Mouse (Mus musculus) yolk sac, embryonic 10.5 days (tissue): Measurements from ENCODE around the gene Timp3.
A peak's percentile ranks its signal among the peaks of the same experiment; 100 is the strongest.

Source experiments
- DNase-seq: peaks from one replicate; pipeline ENCODE4 v3.0.0-alpha.2; 2017; ENCODE audit warnings: low spot score

Timp3 gene

DNA sequence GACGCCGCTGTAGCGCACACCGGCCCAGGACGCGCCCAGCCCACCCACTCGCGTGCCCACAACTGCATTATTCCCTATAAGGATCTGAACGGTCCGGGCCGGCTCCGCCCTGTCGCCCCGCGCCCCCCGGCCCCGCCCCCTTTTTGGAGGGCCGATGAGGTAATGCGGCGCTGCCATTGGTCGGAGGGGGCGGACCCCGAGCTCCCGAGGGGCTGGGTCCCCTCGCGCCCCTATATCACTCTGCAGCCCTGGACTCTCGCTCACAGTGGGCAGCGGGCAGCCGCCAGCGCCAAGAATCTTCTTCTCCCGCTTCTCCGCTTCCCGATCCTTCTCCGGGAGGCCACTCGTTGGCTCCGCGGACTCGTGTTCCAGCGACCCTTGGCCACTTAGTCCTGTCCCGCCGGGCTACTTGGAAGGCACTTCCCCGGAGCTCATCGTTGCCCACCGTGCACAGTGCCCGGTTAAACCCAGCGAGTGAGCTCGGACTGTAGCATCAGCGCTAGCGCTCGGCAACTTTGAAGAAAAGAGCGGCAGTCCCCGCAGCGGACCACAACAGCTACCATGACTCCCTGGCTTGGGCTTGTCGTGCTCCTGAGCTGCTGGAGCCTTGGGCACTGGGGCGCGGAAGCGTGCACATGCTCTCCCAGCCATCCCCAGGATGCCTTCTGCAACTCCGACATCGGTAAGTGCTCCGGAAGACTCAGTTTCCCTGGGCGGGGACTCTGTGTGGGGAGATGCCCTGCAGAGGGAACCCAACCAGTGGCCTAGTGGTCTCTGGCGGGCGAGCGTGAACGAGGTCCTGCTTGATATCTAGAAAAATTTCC, at the start of gene Timp3:
Gene Timp3 (plus strand): TSS at position 80 of the 824 bp plus-strand sequence.
- DNase-seq: peak; percentile 81

DNA sequence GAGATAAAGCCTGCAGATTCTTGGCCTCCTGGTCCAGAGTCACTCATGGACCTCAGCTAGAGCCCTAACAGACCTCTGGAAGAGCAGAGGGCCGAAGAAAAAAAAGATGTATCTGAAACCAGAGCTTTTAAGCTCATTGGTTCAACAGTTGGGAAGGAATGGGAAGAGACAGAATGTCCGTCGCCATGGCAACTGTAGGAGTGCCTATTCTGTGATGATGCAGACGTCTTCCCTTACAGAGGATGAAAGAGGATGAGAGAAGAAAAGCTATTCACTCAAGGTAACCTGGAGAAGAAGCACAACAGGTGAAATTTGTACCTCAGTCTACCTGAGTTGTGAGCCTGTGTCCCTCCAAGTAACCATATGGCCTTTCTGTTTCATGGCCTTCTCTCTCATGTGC, 44.0 kb upstream of the Timp3 start:
- DNase-seq: no peak

DNA sequence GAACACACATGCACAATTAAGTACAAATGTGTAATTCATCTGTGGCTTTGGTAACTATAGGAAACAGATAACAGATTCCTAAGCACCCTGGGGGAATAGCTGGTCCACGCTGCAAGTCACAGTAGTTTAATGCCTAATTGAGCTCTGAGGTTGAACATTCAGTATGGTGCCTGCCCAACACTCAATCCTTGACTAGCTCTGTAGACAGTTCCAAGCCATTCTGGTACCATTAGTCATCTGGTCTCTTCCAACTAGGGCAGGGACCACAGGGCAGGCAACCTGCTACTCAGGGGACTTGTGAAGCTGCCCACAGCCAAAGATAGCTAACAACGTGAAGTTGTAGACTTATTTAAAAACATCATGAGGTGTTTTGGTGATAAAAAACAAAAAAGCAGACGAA, 43.1 kb upstream of the Timp3 start:
- no peak for DNase-seq

DNA sequence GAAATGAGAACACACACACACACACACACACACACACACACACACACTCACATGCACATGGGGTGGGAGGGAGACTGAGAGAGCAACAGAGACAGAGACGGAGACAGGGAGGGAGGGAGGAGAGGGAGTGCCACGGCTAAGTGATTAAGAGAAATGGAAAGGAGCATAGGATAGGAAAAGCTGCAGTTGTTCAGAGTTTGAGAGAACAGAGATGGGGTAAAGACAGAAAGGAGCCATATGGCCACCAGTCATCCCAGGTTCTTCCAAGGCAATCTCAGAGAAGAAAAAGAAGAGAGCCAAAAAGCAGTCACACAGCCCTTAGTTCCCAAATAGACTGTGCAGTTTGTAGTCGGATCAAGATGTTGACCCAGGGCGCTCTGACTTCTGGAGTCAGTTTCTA, 42.1 kb upstream of the Timp3 start:
- no peak for DNase-seq

DNA sequence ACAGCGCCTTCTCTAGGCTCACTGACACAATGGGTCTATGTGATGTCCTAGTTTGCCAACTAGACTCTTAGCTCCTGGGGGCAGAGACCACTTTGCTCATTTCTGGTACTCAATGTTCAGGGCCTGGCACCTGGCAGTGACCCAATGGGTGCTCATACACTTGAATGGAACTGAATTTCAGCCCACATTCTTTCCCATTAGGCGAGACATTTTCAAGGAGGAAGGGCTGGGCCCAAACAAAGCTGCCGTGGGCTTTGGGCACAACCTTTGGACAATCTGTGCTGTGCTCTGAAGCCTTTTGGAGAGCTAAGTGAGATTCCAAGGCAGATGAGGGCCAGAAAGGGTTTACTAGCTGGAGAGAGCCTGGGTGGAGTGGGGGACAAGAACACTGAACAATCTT, 41.2 kb upstream of the Timp3 start:
- no peak for DNase-seq

DNA sequence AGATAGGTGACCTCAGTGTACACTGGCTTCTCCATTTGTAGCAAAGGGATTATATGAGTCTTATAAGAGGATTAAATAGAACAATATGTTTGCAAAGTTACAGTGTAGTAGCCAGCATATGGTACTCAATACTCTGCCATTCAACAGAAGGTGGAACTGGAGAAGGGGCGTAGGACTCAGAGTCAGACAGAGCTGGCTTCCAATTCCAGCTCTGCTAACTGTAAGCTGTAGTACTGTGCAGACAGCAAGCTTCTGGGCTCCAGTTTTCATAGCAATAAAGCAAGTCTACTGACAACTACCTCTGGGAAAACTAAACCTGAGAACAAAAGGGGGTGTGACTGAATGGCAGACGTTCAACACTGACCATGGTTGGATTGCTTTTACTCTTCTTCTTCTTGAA, 38.4 kb upstream of the Timp3 start:
- DNase-seq: no peak

DNA sequence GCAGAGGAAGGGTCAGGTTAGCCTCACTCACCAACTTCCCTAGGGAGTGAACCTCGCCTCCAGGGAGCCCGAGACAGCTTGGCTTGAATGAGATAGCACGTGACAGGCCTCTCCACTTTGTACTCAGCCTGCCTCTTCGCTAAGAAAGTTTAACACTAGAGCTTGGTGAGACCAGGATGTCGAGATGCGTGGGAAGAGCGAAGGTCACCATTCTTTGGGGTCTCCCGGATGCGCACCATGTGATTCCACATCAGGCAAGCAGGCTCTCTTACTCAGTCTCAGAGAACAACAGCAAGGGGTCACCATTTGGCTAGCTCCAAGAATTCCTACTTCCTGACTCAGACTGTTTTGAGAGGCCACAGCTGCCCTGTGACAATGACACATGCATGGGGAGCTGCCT, 35.6 kb upstream of the Timp3 start:
- no peak for DNase-seq

DNA sequence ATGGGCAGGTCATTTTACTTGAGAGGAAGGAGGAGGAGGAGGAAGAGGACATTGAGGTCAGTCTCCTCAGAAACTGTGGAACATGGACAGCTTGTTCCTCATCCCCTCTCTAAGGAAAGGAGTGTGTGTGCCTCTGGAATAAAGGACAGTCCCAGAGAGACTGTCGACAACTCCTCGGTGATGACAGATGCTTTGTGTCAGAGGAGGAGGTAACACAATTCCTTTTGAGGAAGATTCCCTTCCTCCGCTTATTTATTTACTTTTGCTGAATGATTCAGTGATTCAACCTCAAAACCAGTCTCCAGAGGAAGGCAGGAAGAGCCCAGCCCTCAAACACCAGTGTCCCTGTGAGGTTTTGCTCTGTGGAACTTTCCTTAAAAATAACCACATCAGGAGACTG, 29.9 kb upstream of the Timp3 start:
- no peak for DNase-seq

DNA sequence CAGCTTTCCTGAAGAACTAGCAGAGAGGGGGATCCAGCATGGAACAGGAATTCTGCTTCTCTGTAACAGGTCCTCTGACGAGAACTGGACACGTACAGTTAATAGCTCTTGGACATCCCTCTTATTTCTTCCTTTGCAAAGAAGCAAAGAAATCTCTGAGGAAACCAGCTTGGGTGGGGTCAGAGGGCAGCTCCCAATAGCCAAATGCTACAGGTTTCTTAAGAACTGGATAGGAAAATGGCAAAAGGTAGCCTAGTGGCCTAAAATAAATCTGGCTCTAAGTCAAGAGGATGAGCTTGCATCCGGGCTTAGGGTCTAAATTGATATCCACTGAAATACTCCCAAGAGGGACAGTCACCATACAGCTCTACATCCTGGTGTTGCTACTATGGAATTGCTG, 27.3 kb upstream of the Timp3 start:
- DNase-seq: no peak

DNA sequence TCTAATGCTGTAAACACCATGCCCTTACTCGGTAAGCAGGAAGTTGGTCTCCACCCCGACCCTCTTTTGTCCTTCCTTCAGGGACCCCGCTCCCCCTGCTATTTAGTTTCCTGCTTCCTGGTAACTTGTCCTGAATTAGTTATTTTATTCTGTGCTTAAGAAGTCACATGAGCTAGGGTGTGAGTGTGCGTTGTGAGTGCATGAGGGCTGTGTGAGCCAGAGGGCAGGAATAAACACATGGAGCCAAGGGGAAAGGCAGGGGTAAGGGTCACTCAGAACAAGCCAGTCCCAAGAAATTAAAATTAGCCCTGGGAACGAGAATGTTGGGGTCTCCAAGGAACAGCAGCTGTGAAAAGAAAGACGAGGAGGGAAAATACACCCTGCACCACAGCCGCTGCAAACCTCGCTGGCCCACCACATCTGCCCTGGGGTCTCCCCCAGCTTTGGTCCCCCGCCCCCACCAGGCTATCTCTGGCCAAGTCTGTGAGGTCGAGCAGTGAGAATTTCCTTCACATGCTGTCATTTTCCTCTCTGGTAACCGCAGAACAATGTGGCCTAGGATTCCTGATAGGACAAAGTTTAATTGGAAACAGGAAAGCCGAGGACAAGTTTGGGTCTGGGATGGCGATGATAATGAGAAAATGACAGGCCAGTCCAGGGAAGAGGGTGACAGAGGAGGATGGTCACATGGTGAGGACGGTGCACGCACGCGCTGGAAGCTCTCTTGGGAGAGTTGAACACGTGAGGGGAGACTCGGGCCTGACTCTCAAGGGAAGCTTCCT, 26.6 kb upstream of the Timp3 start:
- DNase-seq: no peak

DNA sequence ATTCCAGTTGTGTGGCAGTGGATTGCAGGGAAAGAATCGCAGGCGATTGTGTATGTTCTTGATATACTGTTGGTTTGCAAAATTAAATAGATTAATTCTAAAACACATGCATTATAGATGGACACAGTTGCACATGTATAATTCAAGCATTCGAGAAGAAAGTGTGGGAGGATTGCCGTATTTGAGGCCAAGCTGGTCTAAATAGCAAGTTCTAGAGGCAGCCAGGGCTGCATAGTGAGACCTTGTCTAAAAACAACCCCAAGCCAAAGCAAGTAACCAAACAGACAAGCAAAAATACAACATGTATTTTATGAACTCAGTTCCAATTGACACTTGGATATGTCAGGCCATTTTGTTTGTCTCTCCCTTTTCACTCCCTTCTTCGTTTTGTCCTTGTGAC, 24.6 kb upstream of the Timp3 start:
- DNase-seq: no peak

DNA sequence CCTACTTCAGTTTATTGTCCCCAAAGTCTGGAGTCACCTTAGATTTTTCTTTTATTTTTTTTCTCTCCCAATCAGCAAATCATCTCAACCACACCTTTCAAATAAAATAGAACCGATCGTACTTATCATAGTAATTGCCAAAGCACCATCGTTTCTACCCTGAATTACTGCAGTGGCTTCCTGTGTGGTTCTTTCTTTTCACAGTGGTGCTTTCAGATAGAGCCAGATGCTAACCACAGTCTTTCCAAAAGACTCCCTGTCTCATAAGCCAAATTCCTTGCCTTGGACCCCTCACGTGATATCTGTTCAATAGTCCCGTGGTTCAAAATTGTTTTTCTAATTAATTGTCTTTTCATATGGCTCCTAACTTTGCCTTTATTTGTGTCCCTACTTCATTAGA, 22.8 kb upstream of the Timp3 start:
- no peak for DNase-seq

DNA sequence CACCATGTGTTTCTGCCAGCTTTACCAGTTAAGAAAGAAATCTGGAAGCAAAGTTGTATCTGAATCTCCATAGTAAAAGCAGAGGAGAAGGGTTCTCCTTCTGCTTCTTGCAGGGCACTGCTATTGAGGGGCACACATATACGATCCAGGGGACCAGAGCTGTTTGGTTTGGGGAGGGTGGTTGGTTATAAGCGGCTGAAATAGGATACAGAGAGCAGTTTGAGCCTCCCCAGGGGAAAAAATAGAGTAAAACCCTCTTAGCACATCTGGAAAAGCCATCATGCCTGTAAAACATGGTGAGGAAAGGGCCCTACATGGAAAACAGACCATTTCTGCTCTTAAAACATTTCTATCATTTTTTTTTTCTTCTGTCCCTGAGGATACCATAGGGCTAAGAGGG, 21.7 kb upstream of the Timp3 start:
- no peak for DNase-seq

DNA sequence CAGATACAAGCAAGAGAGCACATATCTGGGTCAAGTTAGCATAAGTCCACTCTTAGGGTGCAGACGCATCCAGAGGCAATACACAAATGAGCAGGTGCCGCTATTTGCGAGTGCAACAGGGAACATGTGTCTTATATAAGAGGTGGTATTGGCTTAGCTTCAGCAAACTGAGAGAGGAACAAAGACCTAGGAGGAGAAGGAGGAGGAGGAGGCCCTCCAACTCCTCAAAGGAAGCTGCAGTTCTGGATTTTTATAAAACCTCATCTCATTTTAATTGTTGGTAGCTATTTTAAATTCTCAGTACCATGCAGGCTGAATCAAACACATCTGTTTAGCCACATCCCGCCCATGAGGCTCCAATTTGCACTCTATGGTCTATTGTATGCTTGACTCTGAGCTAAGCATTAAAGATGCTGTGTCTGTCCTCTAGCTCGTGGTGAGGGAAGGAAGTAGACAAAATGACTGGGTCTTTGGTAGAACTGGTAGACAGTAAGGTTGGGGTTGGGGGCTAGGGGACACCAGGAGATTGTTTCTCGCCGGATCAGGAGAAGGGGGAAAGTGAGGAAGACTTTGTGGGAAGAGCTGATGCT, 20.5 kb upstream of the Timp3 start:
- DNase-seq: no peak

DNA sequence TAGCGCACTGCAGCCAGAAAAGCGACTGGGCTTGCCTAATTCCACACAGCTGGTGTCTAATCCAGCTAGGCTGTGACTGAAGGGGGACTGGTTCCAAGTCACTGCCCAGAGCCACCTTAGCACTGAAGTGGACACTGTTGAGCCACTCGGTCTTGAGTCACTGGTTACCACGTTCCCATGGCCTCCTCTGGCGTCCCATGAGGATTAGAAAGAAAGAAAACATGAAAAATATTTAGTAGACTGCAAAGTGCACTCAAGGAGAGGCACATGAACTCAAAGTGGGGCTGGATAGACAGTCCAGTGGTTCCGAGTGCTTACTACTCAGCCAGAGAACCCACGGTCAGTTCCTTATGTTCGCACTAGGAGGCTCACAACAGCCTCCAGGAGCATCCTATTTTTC, 18.9 kb upstream of the Timp3 start:
- DNase-seq: no peak

DNA sequence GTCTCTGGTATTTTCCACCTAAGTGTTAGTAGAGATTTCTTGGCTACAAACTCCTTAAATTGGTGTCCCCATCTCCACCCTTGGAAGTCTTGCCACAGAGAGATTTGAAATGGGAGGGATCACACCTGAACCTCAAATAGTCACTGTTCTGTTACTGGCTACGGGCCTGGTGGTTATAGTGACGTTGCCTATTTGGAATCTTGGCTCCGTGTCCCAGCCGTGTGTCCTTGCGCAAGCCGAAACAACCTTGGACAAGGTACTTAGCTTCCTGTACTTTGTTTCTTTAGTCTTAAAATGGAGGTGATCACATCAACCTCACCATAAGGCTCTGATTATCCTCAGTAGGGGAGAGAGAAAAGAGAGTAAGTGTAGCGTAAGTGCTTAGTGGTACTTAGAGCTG, 13.7 kb upstream of the Timp3 start:
- no peak for DNase-seq

DNA sequence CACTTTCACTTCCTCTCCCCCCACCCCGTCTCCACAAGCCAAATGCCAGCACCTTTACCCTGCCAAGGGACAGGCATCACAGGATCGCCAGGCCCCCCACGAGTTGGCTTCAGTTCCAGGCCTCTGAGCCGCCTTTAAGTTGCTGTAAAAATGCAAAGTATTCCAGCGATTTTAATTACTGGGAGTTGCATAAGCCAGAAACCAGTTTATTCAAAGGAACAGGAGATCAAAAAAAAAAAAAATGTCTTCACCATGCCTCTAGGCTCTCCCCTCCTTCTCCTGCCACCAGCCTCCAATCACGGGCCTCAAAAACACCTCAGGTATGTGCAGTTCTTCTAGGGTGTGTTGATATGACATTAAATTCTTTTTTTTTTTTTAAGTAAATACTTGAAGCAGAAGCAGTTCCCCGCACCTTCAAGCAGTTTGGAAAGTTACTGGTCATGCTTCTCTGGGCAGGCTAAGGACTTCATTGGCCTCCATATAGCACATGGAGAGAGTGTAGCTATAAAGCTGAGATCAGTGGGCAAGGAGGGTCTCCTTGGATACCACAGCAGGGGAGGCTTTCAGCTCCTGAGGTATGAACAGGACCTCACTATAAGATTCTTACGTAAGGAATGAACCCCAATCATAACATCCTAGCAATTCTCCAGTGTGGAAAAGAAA, 9.9 kb upstream of the Timp3 start:
- DNase-seq: no peak

DNA sequence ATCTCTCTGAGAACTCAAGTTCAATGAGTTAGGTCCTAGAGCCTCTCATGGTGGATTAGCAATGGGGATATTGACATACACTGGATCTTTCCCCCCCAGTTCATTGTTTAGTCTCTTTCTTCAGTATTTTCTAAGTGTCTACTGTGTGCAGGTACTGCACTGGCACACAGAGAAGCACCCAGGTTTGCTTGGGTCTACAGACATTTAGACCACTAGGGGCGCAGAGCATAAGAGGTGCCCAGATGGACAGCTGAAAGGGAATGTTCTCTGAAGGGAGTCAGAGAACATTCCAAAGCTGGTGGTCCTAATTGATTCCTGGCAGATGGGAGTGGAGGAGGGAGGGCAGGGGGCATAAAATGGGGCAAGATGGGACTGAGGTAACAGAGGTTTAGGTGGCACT, 6.3 kb upstream of the Timp3 start:
- DNase-seq: no peak

DNA sequence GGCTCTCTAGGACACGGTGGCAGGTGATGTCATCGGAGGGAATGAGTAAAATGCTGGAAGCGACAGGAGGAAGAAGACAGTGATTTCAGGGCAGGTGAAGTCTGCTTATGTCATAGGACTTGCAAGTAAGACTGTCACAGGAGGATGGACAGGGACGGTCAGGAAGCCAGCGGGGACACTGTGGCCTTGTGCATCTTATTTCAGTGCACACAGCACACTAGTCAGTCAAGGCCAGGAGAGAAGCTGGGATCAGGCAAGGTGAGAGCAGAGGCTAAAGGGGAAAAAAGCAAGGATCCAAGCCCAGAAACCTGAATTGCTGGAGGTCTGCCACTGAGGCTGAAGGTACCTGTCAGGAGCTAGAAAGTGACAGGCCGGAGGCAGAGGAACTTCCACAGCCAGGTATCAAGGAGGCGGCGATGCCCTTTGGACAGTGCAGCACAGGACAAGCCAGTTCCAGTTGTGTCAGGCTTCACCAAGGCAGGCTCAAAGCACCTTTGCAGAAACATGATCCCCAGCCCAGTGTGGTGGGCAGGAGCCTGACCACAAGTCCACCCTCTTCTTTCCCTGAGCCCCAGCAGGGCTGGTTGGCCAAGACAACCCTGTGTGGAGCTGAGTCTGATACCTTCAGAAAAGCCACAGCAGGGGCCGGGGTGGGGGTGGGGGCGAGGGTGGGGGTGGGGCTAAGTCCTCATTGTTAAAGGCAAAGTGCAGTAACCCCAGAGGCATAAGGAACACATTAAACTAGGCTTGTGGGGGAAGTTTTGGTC, 5.4 kb upstream of the Timp3 start:
- peak; percentile 78 for DNase-seq

DNA sequence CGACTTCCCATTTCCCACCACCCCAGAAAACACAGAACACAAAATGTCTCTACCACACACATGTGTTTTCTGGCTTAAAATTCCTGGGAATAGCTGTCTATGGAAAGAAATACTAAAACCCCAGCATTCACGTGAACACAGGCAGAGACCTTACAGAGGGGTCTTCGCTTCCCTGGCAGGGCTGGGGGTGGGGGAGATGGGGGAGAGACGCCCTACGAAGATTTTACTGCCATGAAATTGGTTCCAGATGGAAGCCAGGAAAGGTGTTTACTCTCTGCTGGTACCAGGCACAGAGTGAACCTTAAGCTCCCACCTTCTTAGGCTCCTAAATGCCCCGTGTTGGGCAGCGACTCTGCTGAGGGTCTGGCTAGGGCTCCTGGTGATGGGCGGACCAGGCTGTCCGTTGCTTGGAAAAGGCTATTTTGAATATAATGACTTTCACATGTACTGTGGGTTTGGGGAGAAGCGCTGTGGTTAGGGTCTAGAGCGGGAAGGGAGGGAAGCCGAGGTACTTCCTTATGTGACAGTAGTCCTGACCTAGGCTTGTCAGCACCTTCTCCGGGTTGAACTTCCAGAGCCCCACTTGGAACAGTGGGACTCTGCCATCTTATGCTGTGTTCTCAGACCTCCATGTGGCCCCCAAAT, 4.6 kb upstream of the Timp3 start:
- peak; percentile 40 for DNase-seq

DNA sequence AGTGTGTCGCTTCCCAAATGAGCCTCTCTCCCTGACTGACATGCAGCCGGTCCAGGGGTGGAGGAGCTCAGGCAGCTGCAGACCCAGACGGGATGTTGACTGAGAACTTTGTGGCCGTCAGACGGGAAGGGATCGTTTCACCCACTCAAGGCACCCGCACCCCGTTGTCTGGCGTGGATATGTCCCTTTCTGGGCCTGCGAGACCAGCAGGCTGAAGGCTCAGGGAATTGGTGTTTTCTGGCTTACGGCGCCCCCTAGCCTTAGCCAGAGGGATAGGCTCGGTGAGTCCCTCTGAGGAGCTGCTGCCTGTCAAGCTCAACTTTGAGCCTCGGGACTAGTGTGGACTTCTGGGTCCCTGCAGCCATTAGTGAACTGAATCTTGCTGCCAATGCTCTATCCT, 4.1 kb upstream of the Timp3 start:
- peak; percentile 72 for DNase-seq
